Mouse (Mus musculus): ENCODE measurements at regions not wholly inside any gene's neighbourhood (a gene's known extent, or its start where the extent isn't known, plus 50 kb on each side); places are given as distances from the start of the nearest gene placed in this dataset.

GRCm38 (mm10) chr4:124073646-124074045, 155.8 kb upstream of the 4930535I16Rik start:
- DNase-seq (ENCODE audit: low spot score in 2 of 2) = no peak

- no peak for DNase-seq (ENCODE audit: low spot score in 2 of 2)
These were observed 146.8 kb upstream of the 4930535I16Rik start for GRCm38 (mm10) chr4:124064601-124065000.

GRCm38 (mm10) chr4:124063269-124064100, 145.7 kb upstream of the 4930535I16Rik start:
- DNase-seq (ENCODE audit: low spot score in 2 of 2) = no peak

GRCm38 (mm10) chr4:124057607-124058006, 139.8 kb upstream of the 4930535I16Rik start:
- DNase-seq (ENCODE audit: low spot score in 2 of 2) = no peak

- no peak for DNase-seq (ENCODE audit: low spot score in 2 of 2)
These were observed 136.5 kb upstream of the 4930535I16Rik start for GRCm38 (mm10) chr4:124054240-124054760.

GRCm38 (mm10) chr4:124053340-124054038, 135.7 kb upstream of the 4930535I16Rik start:
- no peak for DNase-seq (ENCODE audit: low spot score in 2 of 2)

GRCm38 (mm10) chr4:124052387-124052786, 134.6 kb upstream of the 4930535I16Rik start:
- DNase-seq (ENCODE audit: low spot score in 2 of 2) = no peak

- DNase-seq (ENCODE audit: low spot score in 2 of 2) = no peak
These were observed 130.6 kb upstream of the 4930535I16Rik start for GRCm38 (mm10) chr4:124048348-124048831.

GRCm38 (mm10) chr4:124047898-124048297, 130.1 kb upstream of the 4930535I16Rik start:
- no peak for DNase-seq (ENCODE audit: low spot score in 2 of 2)

GRCm38 (mm10) chr4:124036483-124036882, 118.7 kb upstream of the 4930535I16Rik start:
- no peak for DNase-seq (ENCODE audit: low spot score in 2 of 2)

GRCm38 (mm10) chr4:124035657-124036061, 117.8 kb upstream of the 4930535I16Rik start:
- DNase-seq (ENCODE audit: low spot score in 2 of 2) = no peak

GRCm38 (mm10) chr4:124035192-124035591, 117.4 kb upstream of the 4930535I16Rik start:
- no peak for DNase-seq (ENCODE audit: low spot score in 2 of 2)

GRCm38 (mm10) chr4:124028061-124028460, 110.2 kb upstream of the 4930535I16Rik start:
- no peak for DNase-seq (ENCODE audit: low spot score in 2 of 2)

GRCm38 (mm10) chr4:124016401-124016800, 98.6 kb upstream of the 4930535I16Rik start:
- no peak for DNase-seq (ENCODE audit: low spot score in 2 of 2)

GRCm38 (mm10) chr4:124015323-124015722, 97.5 kb upstream of the 4930535I16Rik start:
- DNase-seq (ENCODE audit: low spot score in 2 of 2) = no peak

- no peak for DNase-seq (ENCODE audit: low spot score in 2 of 2)
These were observed 94.6 kb upstream of the 4930535I16Rik start for GRCm38 (mm10) chr4:124012406-124012805.

GRCm38 (mm10) chr4:124008725-124009124, 90.9 kb upstream of the 4930535I16Rik start:
- no peak for DNase-seq (ENCODE audit: low spot score in 2 of 2)

GRCm38 (mm10) chr4:124005626-124006315, 87.9 kb upstream of the 4930535I16Rik start:
- no peak for DNase-seq (ENCODE audit: low spot score in 2 of 2)

- DNase-seq (ENCODE audit: low spot score in 2 of 2) = no peak
These were observed 84.9 kb upstream of the 4930535I16Rik start for GRCm38 (mm10) chr4:124002760-124003159.

GRCm38 (mm10) chr4:124002105-124002504, 84.3 kb upstream of the 4930535I16Rik start:
- no peak for DNase-seq (ENCODE audit: low spot score in 2 of 2)

GRCm38 (mm10) chr4:123995815-123996214, 78.0 kb upstream of the 4930535I16Rik start:
- DNase-seq (ENCODE audit: low spot score in 2 of 2) = no peak

- no peak for DNase-seq (ENCODE audit: low spot score in 2 of 2)
These were observed 73.4 kb upstream of the 4930535I16Rik start for GRCm38 (mm10) chr4:123991223-123991622.
